Mouse (Mus musculus): Measurements from ENCODE around the gene Klc2. TPM values are rescaled to one million over a fixed set of nuclear protein-coding genes. Genes with fewer than 3 reads are reported as not detected.

Gene Klc2
- 0.58 TPM for polyA plus RNA-seq (2014; fragmentation: Illumina TruSeq; extraction: RNeasy Lipid Tissue Mini Kit (QIAGEN cat#74804); ENCODE audit: low read depth, low replicate concordance)

DNA sequence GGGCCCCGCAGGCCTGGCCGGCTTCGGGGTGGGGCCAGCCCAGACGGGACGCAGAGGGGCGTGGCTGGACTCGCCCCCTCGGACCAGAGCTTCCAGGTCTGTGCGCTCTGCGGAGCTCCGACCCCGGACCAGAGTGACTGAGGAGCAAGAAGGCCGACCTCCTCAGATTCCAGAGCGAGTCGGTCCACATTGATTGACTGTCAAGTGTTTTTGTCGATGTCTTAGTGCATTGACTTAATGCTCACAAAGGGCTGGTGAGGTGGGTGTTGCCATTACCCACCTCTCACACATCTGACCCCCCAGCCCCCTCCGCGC lies at the start of gene Klc2:
Klc2 (minus strand) TSS at position 177 of the 315 bp plus-strand sequence.

DNA sequence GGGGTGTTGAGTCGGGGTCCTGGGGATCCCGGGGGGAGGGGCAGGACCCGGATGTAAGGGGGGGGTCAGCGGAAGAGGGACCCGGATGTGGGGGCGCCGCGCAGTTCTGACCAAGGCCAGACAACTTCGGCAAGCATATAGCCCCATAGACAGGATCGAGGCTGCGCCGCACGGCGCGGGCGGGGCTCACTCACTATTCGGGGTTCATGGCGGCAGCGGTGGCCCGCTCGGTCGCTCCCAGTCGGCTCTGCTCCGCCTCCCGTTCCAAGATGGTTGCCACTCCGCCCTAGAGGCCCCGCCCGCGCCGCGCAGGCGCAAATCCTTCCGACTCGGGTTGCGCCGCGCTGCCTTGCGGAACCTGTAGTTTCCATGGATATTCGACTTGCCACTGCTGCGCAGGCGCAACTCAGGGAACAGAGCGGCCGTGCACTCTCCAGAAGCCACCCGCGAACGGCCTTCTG lies 11.6 kb downstream of the Klc2 start, which contains the start of gene Rab1b:
Rab1b (minus strand) TSS at position 342 of the 461 bp plus-strand sequence.

GRCm38 (mm10) chr19:5098363-5099143 lies 19.8 kb downstream of the Klc2 start, which contains the start of gene Cnih2:
Gene Cnih2, minus strand, starts transcription at chr19:5098521.

DNA sequence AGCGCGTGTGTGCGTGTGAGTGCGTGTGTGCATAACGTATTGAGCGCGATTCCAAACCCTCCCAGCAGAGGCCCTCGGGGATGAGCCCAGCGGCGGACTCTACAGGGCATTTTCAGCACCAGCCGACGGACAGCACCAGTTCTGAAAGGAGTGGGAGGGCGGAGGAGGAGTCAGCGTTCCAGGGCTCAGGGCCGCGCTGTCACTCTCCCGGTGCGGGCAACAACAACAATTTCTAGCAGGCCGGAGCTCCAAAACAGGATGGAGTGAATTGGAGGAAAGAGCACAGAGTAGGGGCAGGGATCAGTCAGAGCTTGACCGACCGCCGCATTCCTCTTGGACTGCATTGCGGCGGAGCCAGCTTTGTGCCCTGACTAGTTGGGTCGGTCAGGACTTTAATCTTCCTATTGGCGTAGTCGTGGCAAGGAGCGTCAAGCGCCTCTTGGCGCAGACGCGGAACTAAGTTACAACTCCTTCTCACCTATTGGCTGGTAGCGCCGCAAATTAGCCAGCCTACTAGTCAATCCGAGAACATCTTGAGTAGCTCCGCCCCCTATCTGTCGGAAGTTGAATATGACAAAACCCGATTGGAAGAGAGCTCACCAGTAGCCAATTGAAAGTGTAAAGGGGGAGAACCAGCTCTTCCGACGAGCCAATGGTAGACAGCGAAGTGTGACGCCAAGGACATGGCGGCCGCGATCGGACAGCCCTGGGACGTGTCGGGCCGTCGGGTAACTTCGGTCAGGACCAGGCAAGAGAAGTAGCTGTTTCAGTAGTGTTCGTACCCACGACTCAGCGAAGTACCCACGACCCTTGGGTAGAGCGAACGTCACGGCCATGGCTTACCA lies 30.3 kb downstream of the Klc2 start, which contains the start of gene Yif1a:
Yif1a (plus strand) TSS at position 655 of the 845 bp plus-strand sequence.

GRCm38 (mm10) chr19:5085145-5085863 lies 33.1 kb downstream of the Klc2 start, which contains the start of gene Tmem151a:
Gene Tmem151a, minus strand, starts transcription at chr19:5085531.

DNA sequence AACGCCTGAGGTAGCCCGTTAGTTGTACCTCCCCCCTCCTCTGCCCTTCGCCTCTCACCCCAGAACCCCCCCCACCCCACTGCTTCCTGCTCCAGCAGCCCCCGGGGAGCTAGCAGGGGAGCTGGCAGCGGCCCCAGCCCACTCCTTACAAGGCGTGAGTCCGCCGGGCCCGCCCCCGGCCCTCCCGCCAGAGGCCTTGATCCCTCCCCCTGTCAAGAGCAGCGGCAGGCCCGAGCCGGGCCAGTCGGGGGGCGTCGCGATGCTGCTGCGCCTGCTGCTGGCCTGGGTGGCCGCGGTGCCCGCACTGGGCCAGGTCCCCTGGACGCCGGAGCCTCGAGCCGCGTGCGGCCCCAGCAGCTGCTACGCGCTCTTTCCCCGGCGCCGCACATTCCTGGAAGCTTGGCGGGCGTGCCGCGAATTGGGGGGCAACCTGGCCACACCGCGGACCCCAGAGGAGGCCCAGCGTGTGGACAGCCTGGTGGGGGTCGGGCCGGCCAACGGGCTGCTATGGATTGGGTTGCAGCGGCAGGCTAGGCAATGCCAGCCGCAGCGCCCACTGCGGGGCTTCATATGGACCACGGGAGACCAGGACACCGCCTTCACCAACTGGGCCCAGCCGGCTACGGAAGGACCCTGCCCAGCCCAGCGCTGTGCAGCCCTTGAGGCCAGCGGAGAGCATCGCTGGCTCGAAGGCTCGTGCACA lies 50.3 kb downstream of the Klc2 start, which contains the start of gene Cd248:
Cd248 (plus strand) TSS at position 212 of the 703 bp plus-strand sequence.

Other genes with a start within 250 kb of the Klc2 start
- gene Actn3, start 240.7 kb downstream of the Klc2 start, polyA plus RNA-seq (2014; fragmentation: Illumina TruSeq; extraction: RNeasy Lipid Tissue Mini Kit (QIAGEN cat#74804); ENCODE audit: low read depth, low replicate concordance): 2.0 TPM
- gene Zdhhc24, start 239.9 kb downstream of the Klc2 start, polyA plus RNA-seq (2014; fragmentation: Illumina TruSeq; extraction: RNeasy Lipid Tissue Mini Kit (QIAGEN cat#74804); ENCODE audit: low read depth, low replicate concordance): 38.0 TPM
- gene Bbs1, start 211.9 kb downstream of the Klc2 start, polyA plus RNA-seq (2014; fragmentation: Illumina TruSeq; extraction: RNeasy Lipid Tissue Mini Kit (QIAGEN cat#74804); ENCODE audit: low read depth, low replicate concordance): 4.8 TPM
- 4.0 TPM for gene Dpp3, start 190.3 kb downstream of the Klc2 start, polyA plus RNA-seq (2014; fragmentation: Illumina TruSeq; extraction: RNeasy Lipid Tissue Mini Kit (QIAGEN cat#74804); ENCODE audit: low read depth, low replicate concordance)
- 4.0 TPM for gene Peli3, start 175.4 kb downstream of the Klc2 start, polyA plus RNA-seq (2014; fragmentation: Illumina TruSeq; extraction: RNeasy Lipid Tissue Mini Kit (QIAGEN cat#74804); ENCODE audit: low read depth, low replicate concordance)
- gene Mrpl11, start 156.4 kb downstream of the Klc2 start, polyA plus RNA-seq (2014; fragmentation: Illumina TruSeq; extraction: RNeasy Lipid Tissue Mini Kit (QIAGEN cat#74804); ENCODE audit: low read depth, low replicate concordance): 25.5 TPM
- gene Npas4, start 128.2 kb downstream of the Klc2 start, polyA plus RNA-seq (2014; fragmentation: Illumina TruSeq; extraction: RNeasy Lipid Tissue Mini Kit (QIAGEN cat#74804); ENCODE audit: low read depth, low replicate concordance): not detected
- gene Slc29a2, start 94.7 kb downstream of the Klc2 start, polyA plus RNA-seq (2014; fragmentation: Illumina TruSeq; extraction: RNeasy Lipid Tissue Mini Kit (QIAGEN cat#74804); ENCODE audit: low read depth, low replicate concordance): not detected
- 27.2 TPM for gene B4gat1, start 79.7 kb downstream of the Klc2 start, polyA plus RNA-seq (2014; fragmentation: Illumina TruSeq; extraction: RNeasy Lipid Tissue Mini Kit (QIAGEN cat#74804); ENCODE audit: low read depth, low replicate concordance)
- 1.1 TPM for gene AC124502.3, start 79.7 kb downstream of the Klc2 start, polyA plus RNA-seq (2014; fragmentation: Illumina TruSeq; extraction: RNeasy Lipid Tissue Mini Kit (QIAGEN cat#74804); ENCODE audit: low read depth, low replicate concordance)
- gene Brms1, start 77.2 kb downstream of the Klc2 start, polyA plus RNA-seq (2014; fragmentation: Illumina TruSeq; extraction: RNeasy Lipid Tissue Mini Kit (QIAGEN cat#74804); ENCODE audit: low read depth, low replicate concordance): not detected
- gene Rin1, start 68.1 kb downstream of the Klc2 start, polyA plus RNA-seq (2014; fragmentation: Illumina TruSeq; extraction: RNeasy Lipid Tissue Mini Kit (QIAGEN cat#74804); ENCODE audit: low read depth, low replicate concordance): 0.23 TPM
- gene Cd248, start 50.5 kb downstream of the Klc2 start, polyA plus RNA-seq (2014; fragmentation: Illumina TruSeq; extraction: RNeasy Lipid Tissue Mini Kit (QIAGEN cat#74804); ENCODE audit: low read depth, low replicate concordance): 0.41 TPM
- gene Tmem151a, start 33.0 kb downstream of the Klc2 start, polyA plus RNA-seq (2014; fragmentation: Illumina TruSeq; extraction: RNeasy Lipid Tissue Mini Kit (QIAGEN cat#74804); ENCODE audit: low read depth, low replicate concordance): not detected
- 23.0 TPM for gene Yif1a, start 30.0 kb downstream of the Klc2 start, polyA plus RNA-seq (2014; fragmentation: Illumina TruSeq; extraction: RNeasy Lipid Tissue Mini Kit (QIAGEN cat#74804); ENCODE audit: low read depth, low replicate concordance)
- gene Cnih2, start 20.0 kb downstream of the Klc2 start, polyA plus RNA-seq (2014; fragmentation: Illumina TruSeq; extraction: RNeasy Lipid Tissue Mini Kit (QIAGEN cat#74804); ENCODE audit: low read depth, low replicate concordance): not detected
- gene Rab1b, start 11.5 kb downstream of the Klc2 start, polyA plus RNA-seq (2014; fragmentation: Illumina TruSeq; extraction: RNeasy Lipid Tissue Mini Kit (QIAGEN cat#74804); ENCODE audit: low read depth, low replicate concordance): 6.5 TPM
- gene Pacs1, start 154.6 kb upstream of the Klc2 start, polyA plus RNA-seq (2014; fragmentation: Illumina TruSeq; extraction: RNeasy Lipid Tissue Mini Kit (QIAGEN cat#74804); ENCODE audit: low read depth, low replicate concordance): 5.5 TPM
- gene Sf3b2, start 176.9 kb upstream of the Klc2 start, polyA plus RNA-seq (2014; fragmentation: Illumina TruSeq; extraction: RNeasy Lipid Tissue Mini Kit (QIAGEN cat#74804); ENCODE audit: low read depth, low replicate concordance): 42.7 TPM
- gene Gal3st3, start 179.8 kb upstream of the Klc2 start, polyA plus RNA-seq (2014; fragmentation: Illumina TruSeq; extraction: RNeasy Lipid Tissue Mini Kit (QIAGEN cat#74804); ENCODE audit: low read depth, low replicate concordance): not detected
- gene Catsper1, start 217.2 kb upstream of the Klc2 start, polyA plus RNA-seq (2014; fragmentation: Illumina TruSeq; extraction: RNeasy Lipid Tissue Mini Kit (QIAGEN cat#74804); ENCODE audit: low read depth, low replicate concordance): not detected
- not detected for gene Cst6, start 231.0 kb upstream of the Klc2 start, polyA plus RNA-seq (2014; fragmentation: Illumina TruSeq; extraction: RNeasy Lipid Tissue Mini Kit (QIAGEN cat#74804); ENCODE audit: low read depth, low replicate concordance)
- gene Eif1ad, start 248.2 kb upstream of the Klc2 start, polyA plus RNA-seq (2014; fragmentation: Illumina TruSeq; extraction: RNeasy Lipid Tissue Mini Kit (QIAGEN cat#74804); ENCODE audit: low read depth, low replicate concordance): 13.9 TPM
- 11.3 TPM for gene Banf1, start 248.6 kb upstream of the Klc2 start, polyA plus RNA-seq (2014; fragmentation: Illumina TruSeq; extraction: RNeasy Lipid Tissue Mini Kit (QIAGEN cat#74804); ENCODE audit: low read depth, low replicate concordance)

Data from adrenal gland, adult 10 weeks (tissue).